Mouse (Mus musculus) hindlimb bud, embryonic 11.5 days (tissue): ENCODE measurements around the gene Sh2d4b.

ENCODE experiments used
- DNase-seq: peaks from one replicate; pipeline ENCODE4 v3.0.0-alpha.2; 2012; ENCODE audit warnings: low read depth, low spot score; ENCODE audit errors: extremely low spot score

Gene Sh2d4b

GRCm38 (mm10) chr14:40863022-40863421 lies 30.0 kb downstream of the Sh2d4b start:
- no peak for DNase-seq

GRCm38 (mm10) chr14:40852978-40853377 lies 40.1 kb downstream of the Sh2d4b start:
- DNase-seq = no peak

- no peak for DNase-seq
Measured at GRCm38 (mm10) chr14:40837397-40837796, 55.7 kb downstream of the Sh2d4b start.

- no peak for DNase-seq
Measured at GRCm38 (mm10) chr14:40830505-40830904, 62.6 kb downstream of the Sh2d4b start.

- no peak for DNase-seq
Measured at GRCm38 (mm10) chr14:40830094-40830493, 63.0 kb downstream of the Sh2d4b start.

- DNase-seq = no peak
Measured at GRCm38 (mm10) chr14:40818051-40818450, 75.0 kb downstream of the Sh2d4b start.

GRCm38 (mm10) chr14:40816715-40817114 lies 76.4 kb downstream of the Sh2d4b start:
- no peak for DNase-seq

- no peak for DNase-seq
Measured at GRCm38 (mm10) chr14:40791606-40792005, 101.5 kb downstream of the Sh2d4b start.

- DNase-seq = no peak
Measured at GRCm38 (mm10) chr14:40789110-40789509, 104.0 kb downstream of the Sh2d4b start.

- DNase-seq = no peak
Measured at GRCm38 (mm10) chr14:40769097-40770090, 123.7 kb downstream of the Sh2d4b start.
